9 mouse cellular contexts compared by ENCODE assay signal in genomic region chr11:32137719-32138613, GRCm38 (mm10).
DNase-seq lines count a peak whose midpoint lies in the region; ATAC-seq and TF ChIP-seq lines count a peak whose summit lies in the region.
"Had no signal": no experiment of that assay in that cellular context is flagged by ENCODE, and none has a peak within 500 bp of the region (broad histone marks: within the 10 kb centered on the region; RNA-seq: fewer than 3 reads in every experiment).

No protein-coding gene starts in this region.

- H3K27me3 ChIP-seq in lung, embryonic 16.5 days (ENCODE audit: control insufficient read depth, insufficient read depth, low read depth, low read length), result no peaks in the 10 kb centered on the region

- no peaks in the 10 kb centered on the region for H3K9me3 ChIP-seq in lung, embryonic 16.5 days (ENCODE audit: control insufficient read depth, low read length)
- H3K9me3 ChIP-seq: megakaryocyte, embryonic 14.5 days had no signal

- ATAC-seq in lung, embryonic 16.5 days (ENCODE audit: low read depth), result 0 out of 2 replicates have a peak, but pooled peaks have one; percentile 51

- no peak for TF ChIP-seq POLR2A in brain, embryonic 14.5 days (IDR thresholded peaks at IDR 0.05; ENCODE audit: borderline replicate concordance, extremely low read depth, insufficient read depth, insufficient read length, poor library complexity, severe bottlenecking)

- intact Hi-C loops in gastrocnemius, postnatal 36 days (cut with DNase I), result no loop called here

- H3K4me3 ChIP-seq in lung, embryonic 16.5 days (ENCODE audit: low read length), result no peak overlapping the region
- H3K4me3 ChIP-seq: megakaryocyte, embryonic 14.5 days had no signal

- peak; percentile 26 for DNase-seq in CD4-positive, CD25-positive, alpha-beta regulatory T cell, adult 2 months (ENCODE audit: low read depth, low spot score)
- peak; percentile 74 for DNase-seq in brain, embryonic 14.5 days (ENCODE audit: low read depth)
- DNase-seq in induced T-regulatory cell, adult 2 months (ENCODE audit: low read depth), result peak; percentile 58
- peak; percentile 24 to 44 for DNase-seq in thymus, postnatal 36 days
- no peak for DNase-seq in spleen, adult 18-20 months
- no peak for DNase-seq in testis, postnatal 14 days (ENCODE audit: low spot score)
- DNase-seq in gastrocnemius, postnatal 36 days, result no peak

- 13% methylated on average over 15 of the region's 15 CpGs for WGBS in lung, embryonic 16.5 days

- no peak for TF ChIP-seq CTCF in brain, embryonic 14.5 days (IDR thresholded peaks at IDR 0.05; ENCODE audit: borderline replicate concordance, extremely low read depth, insufficient read depth, insufficient read length)

- no peaks in the 10 kb centered on the region for H3K36me3 ChIP-seq in lung, embryonic 16.5 days (ENCODE audit: control insufficient read depth, insufficient read depth, low read length)

- no peak overlapping the region for H3K27ac ChIP-seq in lung, embryonic 16.5 days (ENCODE audit: low read length)

- peak overlapping the region; percentile 32 for H3K4me2 ChIP-seq in lung, embryonic 16.5 days (ENCODE audit: low read depth, low read length)

- peaks cover 7% of the 10 kb centered on the region; the same call in 1 of the 2 replicates for H3K4me1 ChIP-seq in lung, embryonic 16.5 days (replicated peaks; ENCODE audit: control insufficient read depth, insufficient read depth, low read length)

- no peak overlapping the region for H3K9ac ChIP-seq in lung, embryonic 16.5 days (ENCODE audit: low read length)

Comparison
In these comparisons a context has a peak if more than half of its experiments do, and no peak if none do; other contexts are left out.
1. DNase-seq: peak in CD4-positive, CD25-positive, alpha-beta regulatory T cell, adult 2 months (single experiment), brain, embryonic 14.5 days (single experiment), induced T-regulatory cell, adult 2 months (single experiment) and thymus, postnatal 36 days (2 of 2); none in spleen, adult 18-20 months (0 of 2), testis, postnatal 14 days (single experiment) and gastrocnemius, postnatal 36 days (0 of 2).